Mouse (Mus musculus): ENCODE results near the gene Gpr88.
"Not testable (repeated sequence)": the region's sequence is repeated elsewhere in the genome, so short reads cannot be mapped to it uniquely, and the experiment has no call there.

Gpr88 gene

DNA sequence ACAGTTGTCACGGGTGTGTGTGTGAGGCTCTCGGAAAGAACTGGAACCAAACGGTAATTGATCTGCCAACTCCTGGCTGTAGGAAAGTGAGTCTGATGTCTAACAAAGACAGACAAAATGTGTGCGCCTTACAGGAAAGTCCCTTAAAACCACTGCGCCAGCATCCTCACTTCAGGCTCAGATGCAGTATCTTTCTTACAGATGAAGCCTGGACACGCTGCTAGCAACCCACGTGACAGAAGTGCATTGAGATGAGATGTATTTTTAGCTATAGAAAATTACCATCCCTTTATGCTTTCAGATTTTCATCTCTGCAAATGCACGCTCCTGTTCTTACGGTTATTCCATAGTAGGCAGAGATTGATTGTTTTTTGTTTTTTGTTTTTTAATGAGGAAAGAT, 10.6 kb downstream of the Gpr88 start:
- in situ Hi-C loops (cut with MseI, MboI), result no loop called here

DNA sequence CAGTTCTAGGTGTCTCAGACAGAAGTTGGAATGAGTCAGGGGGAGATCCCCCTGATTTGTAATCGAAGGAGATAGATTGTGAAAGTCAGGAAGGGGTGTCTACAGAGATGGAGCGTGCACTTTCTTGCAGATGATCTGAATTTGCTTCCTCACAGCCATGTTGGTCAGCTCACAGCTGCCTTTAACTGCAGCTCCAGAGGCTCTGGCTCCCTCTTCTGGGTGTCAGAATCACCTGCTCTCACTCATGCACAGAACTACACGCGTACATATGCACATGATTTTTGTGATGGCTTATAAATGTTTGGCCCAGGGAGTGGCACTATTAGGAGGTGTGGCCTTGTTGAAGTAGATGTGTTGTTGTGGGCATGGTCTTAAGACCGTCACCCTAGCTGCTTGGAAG, 15.8 kb downstream of the Gpr88 start:
- in situ Hi-C loops (cut with MseI, MboI), result no loop called here

DNA sequence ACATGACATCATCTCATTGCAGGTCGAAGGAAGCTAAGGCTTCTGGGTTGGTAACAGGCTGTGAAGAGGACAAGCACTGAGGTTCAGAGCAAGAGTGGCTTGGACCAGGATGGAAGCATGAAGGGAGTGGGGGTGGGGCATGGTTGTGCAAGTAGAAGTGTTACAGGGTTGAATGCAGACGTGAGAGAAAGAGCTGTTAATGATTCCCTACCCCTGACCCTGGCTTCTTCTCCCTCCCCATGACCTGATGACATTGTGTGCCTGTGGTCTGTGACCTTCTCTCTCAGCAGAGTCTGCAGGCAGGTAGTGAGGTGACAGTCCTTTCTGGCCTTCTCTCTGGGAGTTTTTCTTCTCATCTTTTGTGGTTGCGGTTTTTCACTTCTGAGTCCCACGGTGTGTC, 16.4 kb downstream of the Gpr88 start:
- in situ Hi-C loops (cut with MseI, MboI), result no loop called here

GRCm38 (mm10) chr3:116233515-116233914, 19.8 kb downstream of the Gpr88 start:
- in situ Hi-C loops (cut with MseI, MboI), result no loop called here

- in situ Hi-C loops (cut with MseI, MboI), result no loop called here
Measured at GRCm38 (mm10) chr3:116232763-116233162, 20.5 kb downstream of the Gpr88 start.

DNA sequence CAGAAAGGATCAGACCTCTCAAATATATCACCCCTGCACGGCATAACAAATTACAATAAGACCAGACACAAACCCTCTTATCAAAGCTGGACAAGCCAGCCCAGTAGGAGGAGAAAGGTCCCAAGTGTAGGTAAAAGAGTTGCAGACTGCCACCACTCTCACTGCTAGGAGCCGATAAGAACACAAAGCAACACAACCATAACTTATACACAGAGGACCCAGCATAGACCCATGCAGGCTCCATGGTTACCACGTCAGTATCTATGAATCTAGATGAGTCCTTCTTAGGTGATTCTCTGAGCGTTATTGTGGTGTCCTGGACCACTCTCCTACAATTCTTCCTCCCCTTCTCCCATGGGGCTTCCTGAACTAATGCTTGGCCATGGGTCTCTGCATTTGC, 24.0 kb downstream of the Gpr88 start:
- in situ Hi-C loops (cut with MseI, MboI), result no loop called here

DNA sequence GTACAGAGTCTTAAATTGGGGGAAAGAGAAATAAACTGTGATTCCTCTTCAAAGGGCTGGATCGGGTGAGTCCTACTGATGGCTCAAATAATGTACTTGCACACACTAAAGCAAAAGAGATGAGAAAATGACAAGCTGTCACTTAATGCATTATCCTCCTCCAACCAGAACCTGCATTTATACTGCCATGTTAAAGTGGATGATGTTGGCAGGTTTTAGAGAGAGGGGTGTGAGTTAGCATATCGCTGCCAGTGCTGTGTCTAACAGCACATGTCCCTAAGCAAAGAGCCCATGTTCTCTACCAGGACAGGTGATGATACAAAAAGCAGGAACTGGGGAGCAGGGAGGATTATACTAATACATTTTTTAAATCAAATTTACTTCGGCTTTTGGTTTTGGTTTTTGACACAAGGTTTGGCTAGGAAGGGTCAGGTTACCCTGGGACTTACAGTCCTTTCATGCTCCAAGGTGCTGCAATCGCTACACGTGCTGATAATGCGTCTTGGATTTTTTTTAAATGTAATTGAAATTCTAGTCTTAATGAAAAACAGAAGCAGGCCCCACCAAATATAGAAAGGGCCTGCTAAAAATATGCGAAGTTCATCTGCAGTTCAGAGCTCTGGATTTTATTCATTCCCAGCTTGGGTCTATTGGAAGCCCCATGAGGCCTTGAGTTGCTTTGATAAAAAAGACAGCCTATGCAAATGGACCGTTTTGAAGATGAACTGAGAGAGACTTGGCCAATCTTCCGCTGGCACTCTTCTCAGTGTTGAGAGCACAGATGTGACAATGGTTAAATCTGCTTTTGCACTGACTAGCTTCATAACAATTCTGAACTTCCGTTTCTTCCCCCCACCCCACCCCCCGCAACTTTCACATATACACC, 24.7 kb downstream of the Gpr88 start:
- in situ Hi-C loops (cut with MseI, MboI), result no loop called here

- in situ Hi-C loops (cut with MseI, MboI), result no loop called here
Measured at GRCm38 (mm10) chr3:116227383-116227782, 25.9 kb downstream of the Gpr88 start.

DNA sequence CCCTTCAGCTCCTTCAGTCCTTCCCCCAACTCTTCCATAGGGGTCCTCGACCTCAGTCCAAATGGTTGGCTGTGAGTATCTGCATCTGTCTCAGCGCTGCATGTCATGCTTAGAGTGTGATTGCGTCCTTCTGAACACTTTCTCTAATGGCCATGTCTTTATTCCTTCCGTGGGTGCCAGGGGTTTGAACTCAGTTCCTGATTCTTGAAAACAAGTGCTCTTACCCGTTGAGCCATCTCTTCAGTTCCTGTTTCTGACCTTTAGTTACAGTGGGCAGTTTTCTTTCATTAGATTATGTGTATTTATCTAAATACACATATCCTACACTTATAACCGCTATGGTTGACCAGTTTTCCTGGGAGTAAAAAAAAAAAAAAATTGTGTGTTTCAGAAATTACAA, 26.4 kb downstream of the Gpr88 start:
- in situ Hi-C loops (cut with MseI, MboI), result no loop called here

DNA sequence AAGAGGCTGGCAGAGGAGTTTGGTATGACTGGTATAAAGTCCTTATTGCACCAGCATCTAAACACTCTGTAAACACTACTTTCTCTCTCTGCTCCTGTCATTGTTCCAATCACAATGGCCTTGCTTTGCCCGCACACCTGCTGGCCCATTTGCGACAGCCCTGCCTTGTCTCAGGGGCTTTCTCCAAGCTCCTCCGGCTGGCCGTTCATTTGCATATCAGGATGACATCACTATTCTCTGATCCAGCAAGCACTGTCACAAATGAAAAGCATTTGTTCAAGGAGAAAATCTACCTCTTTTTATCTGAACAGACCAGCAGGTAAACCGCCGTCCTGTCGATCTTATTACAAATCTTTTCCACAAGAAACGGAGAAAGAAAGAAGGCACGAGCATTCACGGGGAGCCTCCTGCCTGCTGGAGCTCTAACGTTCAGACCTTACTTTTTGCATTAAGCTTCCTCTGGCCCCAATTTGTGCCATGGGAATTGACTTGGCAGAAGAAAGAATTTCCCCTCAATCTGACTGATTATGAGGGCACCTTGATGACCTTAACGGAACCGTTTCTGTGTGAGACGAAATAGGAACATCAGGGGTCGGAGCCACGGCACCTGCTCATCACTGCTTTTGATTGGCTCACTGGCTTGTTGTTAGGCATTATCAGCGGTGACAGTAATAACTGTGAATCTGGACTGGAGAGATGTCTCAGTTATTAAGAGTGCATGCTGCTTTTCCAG, 30.6 kb downstream of the Gpr88 start:
- in situ Hi-C loops (cut with MseI, MboI), result no loop called here

DNA sequence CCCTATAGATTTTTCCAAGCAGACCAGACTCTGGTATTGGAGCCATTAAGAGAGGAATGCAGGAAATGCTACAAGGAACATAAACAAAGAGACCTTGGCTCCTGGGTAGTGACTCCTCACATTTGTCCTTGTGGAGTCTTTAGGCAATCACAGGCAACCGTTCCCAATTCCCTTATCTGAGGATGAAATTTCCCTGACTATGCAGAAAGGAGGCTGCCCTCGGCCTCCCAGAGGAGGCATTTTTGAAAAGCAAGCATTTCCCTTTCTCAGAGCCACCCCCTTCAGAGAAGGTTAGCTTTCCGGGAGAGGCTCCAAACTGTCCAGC, 31.7 kb downstream of the Gpr88 start:
- in situ Hi-C loops (cut with MseI, MboI), result no loop called here

- in situ Hi-C loops (cut with MseI, MboI), result no loop called here
Measured at GRCm38 (mm10) chr3:116220980-116221685, 32.2 kb downstream of the Gpr88 start.

DNA sequence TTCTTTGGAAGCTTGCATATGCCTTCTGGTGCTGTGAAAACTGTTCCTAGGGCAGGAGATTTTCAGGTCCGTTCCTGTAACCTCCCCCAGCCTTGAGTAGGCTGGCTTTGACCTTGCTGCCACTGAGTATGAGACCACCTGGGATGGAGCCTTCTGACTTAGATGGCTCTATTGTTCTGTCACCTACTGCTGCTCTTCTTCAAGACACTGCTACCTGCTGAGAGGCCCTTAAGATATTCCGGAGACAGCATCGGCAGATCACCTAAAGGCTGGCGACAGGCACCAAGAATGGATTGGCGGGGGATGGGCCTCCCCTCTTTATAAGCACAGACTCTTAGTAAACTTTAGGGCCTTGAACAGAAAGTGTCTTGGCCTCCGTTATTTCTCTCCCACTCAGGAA, 35.9 kb downstream of the Gpr88 start:
- in situ Hi-C loops (cut with MseI, MboI), result not testable (repeated sequence)

- in situ Hi-C loops (cut with MseI, MboI), result no loop called here
Measured at GRCm38 (mm10) chr3:116216261-116216660, 37.0 kb downstream of the Gpr88 start.

DNA sequence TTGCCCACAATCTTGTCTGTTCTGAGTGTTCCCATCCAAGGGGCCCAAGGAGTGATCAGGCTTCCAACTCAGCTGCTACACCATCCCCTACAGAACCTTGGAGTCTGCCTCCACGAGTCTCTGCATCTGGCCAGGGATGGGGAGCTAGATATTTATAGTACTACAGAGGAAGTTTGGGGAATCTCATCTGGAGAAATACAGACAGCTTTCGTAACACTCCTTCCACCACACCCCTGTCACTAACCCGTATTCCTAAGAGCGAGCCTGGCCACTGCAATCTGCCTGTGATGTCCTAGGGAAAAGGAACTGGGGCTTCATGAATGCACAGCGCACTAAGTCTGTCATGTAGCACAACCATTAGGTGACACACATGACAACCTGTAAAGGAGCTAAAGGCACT, 41.7 kb downstream of the Gpr88 start:
- in situ Hi-C loops (cut with MseI, MboI), result no loop called here

DNA sequence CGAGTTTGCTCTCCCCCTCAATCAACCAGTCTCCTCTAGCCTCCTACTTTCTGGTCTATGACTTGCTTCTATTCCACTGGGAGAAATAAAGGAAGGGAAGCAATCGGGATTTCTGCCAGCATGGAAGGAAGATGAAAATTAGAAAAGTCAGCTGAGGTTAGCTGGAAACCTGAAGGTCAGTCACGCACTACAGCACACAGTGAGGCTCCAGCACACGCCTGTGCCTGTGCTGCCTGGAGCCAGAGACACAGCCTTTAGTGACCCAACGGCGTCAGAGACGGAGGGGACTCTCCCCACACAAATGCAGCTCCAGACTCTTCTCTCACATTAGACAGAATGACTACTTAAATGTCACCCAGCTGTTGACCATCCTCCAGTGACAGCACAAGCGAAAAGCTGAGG, 42.6 kb downstream of the Gpr88 start:
- in situ Hi-C loops (cut with MseI, MboI), result no loop called here

- in situ Hi-C loops (cut with MseI, MboI), result no loop called here
Measured at GRCm38 (mm10) chr3:116209214-116209613, 44.1 kb downstream of the Gpr88 start.

DNA sequence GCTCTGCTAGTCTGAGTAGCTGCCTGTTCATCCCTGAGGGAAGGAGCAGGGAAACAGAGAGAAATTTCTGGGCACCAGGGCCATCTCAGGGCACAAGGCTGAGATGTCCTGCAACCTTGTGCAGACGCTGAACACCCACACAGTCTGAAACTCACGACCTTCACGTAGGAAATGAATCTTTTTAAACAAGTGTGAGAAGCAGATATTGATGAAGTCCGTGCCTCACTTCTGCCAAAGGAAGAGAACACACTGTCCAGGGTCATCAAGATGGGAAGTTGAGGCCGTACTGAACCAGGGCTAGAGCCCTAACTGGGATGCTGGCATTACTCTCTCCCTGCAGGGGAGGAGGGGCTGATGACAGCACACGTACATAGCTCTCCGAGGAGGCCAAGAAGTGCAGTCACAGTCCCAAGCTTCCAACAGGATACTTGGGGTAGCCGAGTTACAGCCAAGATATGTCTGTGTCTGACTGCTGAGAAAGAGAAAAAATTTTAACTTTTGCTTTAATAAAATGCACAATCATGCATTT, 46.9 kb downstream of the Gpr88 start:
- in situ Hi-C loops (cut with MseI, MboI), result no loop called here

- in situ Hi-C loops (cut with MseI, MboI), result no loop called here
Measured at GRCm38 (mm10) chr3:116205346-116206219, 47.7 kb downstream of the Gpr88 start.

DNA sequence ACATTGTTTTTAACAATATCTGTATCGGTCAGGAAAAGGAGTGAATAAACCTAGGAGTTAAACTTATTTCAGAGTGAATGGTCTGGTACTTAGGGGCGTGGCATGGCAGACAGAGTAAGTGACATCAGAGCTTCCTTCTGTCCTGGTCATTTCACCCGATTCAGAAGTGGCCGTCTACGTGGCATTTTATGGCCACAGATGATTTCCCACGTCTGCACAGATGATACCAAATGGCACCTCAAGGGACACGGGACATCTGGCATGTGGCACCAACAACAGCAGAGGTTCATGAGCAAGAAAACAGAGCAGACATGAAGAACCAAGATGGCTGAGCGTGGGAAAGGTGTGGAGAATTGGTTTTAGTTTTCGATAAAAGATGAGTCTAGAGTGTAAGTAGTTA, 48.7 kb downstream of the Gpr88 start:
- in situ Hi-C loops (cut with MseI, MboI), result no loop called here

- in situ Hi-C loops (cut with MseI, MboI), result no loop called here
Measured at GRCm38 (mm10) chr3:116203942-116204341, 49.4 kb downstream of the Gpr88 start.

All from mouse trophoblast stem cell (cell line).